Mouse (Mus musculus): ENCODE results near the gene Gm21190. TPM values are rescaled to one million over a fixed set of nuclear protein-coding genes. Genes with fewer than 3 reads are reported as not detected.
"Not testable (repeated sequence)": the region's sequence is repeated elsewhere in the genome, so short reads cannot be mapped to it uniquely, and the experiment has no call there.

Gm21190 gene
- total RNA-seq (2014; rRNA removed) (not detected in 2 replicates), polyA plus RNA-seq (2012; rRNA removed) (not detected in 2 replicates)

GRCm38 (mm10) chr5:15529122-15529521 lies at the start of gene Gm21190:
Gene Gm21190 (minus strand): TSS chr5:15529222.
- not testable (repeated sequence) for H3K9ac ChIP-seq (ENCODE audit: low read depth, low read length); H3K27ac ChIP-seq (replicated peaks; ENCODE audit: insufficient read depth, low read depth, low read length); H3K27me3 ChIP-seq (ENCODE audit: control insufficient read depth, insufficient read depth, low read length); H3K4me3 ChIP-seq (ENCODE audit: insufficient read depth, low read depth, low read length); H3K36me3 ChIP-seq (ENCODE audit: control insufficient read depth, insufficient read depth, low read length); H3K79me2 ChIP-seq (ENCODE audit: control insufficient read depth, insufficient read depth, low read length); H3K4me1 ChIP-seq (ENCODE audit: control insufficient read depth, insufficient read depth, low read length); DNase-seq (ENCODE audit: extremely low read depth, low read depth, low spot score)
- WGBS: 20% methylated on average over 1 of the region's 1 CpGs

GRCm38 (mm10) chr5:15577033-15577432 lies 48.0 kb upstream of the Gm21190 start, which contains the start of gene Gm21083:
Gene Gm21083 (plus strand): TSS chr5:15577333.
- not testable (repeated sequence) for H3K27ac ChIP-seq (replicated peaks; ENCODE audit: insufficient read depth, low read depth, low read length); H3K36me3 ChIP-seq (ENCODE audit: control insufficient read depth, insufficient read depth, low read length); DNase-seq (ENCODE audit: extremely low read depth, low read depth, low spot score); H3K4me3 ChIP-seq (ENCODE audit: insufficient read depth, low read depth, low read length); H3K9ac ChIP-seq (ENCODE audit: low read depth, low read length); H3K27me3 ChIP-seq (ENCODE audit: control insufficient read depth, insufficient read depth, low read length); H3K79me2 ChIP-seq (ENCODE audit: control insufficient read depth, insufficient read depth, low read length); H3K4me1 ChIP-seq (ENCODE audit: control insufficient read depth, insufficient read depth, low read length)
- no CpG with 5 or more reads among the region's 1 CpGs for WGBS

GRCm38 (mm10) chr5:15573735-15574134 lies 44.7 kb upstream of the Gm21190 start:
- DNase-seq (ENCODE audit: extremely low read depth, low read depth, low spot score); H3K4me3 ChIP-seq (ENCODE audit: insufficient read depth, low read depth, low read length); H3K4me1 ChIP-seq (ENCODE audit: control insufficient read depth, insufficient read depth, low read length); H3K36me3 ChIP-seq (ENCODE audit: control insufficient read depth, insufficient read depth, low read length); H3K27me3 ChIP-seq (ENCODE audit: control insufficient read depth, insufficient read depth, low read length); H3K27ac ChIP-seq (replicated peaks; ENCODE audit: insufficient read depth, low read depth, low read length); H3K9ac ChIP-seq (ENCODE audit: low read depth, low read length); H3K79me2 ChIP-seq (ENCODE audit: control insufficient read depth, insufficient read depth, low read length): not testable (repeated sequence)

GRCm38 (mm10) chr5:15561425-15562264 lies 32.6 kb upstream of the Gm21190 start:
- H3K4me3 ChIP-seq (ENCODE audit: insufficient read depth, low read depth, low read length); H3K9ac ChIP-seq (ENCODE audit: low read depth, low read length): not testable (repeated sequence)
- WGBS: 76% methylated on average over 3 of the region's 3 CpGs

GRCm38 (mm10) chr5:15558654-15559053 lies 29.6 kb upstream of the Gm21190 start:
- WGBS: 73% methylated on average over 1 of the region's 1 CpGs
- not testable (repeated sequence) for H3K27me3 ChIP-seq (ENCODE audit: control insufficient read depth, insufficient read depth, low read length); DNase-seq (ENCODE audit: extremely low read depth, low read depth, low spot score); H3K9ac ChIP-seq (ENCODE audit: low read depth, low read length); H3K4me3 ChIP-seq (ENCODE audit: insufficient read depth, low read depth, low read length); H3K4me1 ChIP-seq (ENCODE audit: control insufficient read depth, insufficient read depth, low read length); H3K36me3 ChIP-seq (ENCODE audit: control insufficient read depth, insufficient read depth, low read length); H3K27ac ChIP-seq (replicated peaks; ENCODE audit: insufficient read depth, low read depth, low read length); H3K79me2 ChIP-seq (ENCODE audit: control insufficient read depth, insufficient read depth, low read length)

More at GRCm38 (mm10) chr5:15561425-15562264, 32.6 kb upstream of the Gm21190 start:
- not testable (repeated sequence) for H3K27ac ChIP-seq (replicated peaks; ENCODE audit: insufficient read depth, low read depth, low read length); H3K79me2 ChIP-seq (ENCODE audit: control insufficient read depth, insufficient read depth, low read length); DNase-seq (ENCODE audit: extremely low read depth, low read depth, low spot score); H3K4me1 ChIP-seq (ENCODE audit: control insufficient read depth, insufficient read depth, low read length); H3K36me3 ChIP-seq (ENCODE audit: control insufficient read depth, insufficient read depth, low read length); H3K27me3 ChIP-seq (ENCODE audit: control insufficient read depth, insufficient read depth, low read length)

GRCm38 (mm10) chr5:15549606-15550005 lies 20.6 kb upstream of the Gm21190 start:
- not testable (repeated sequence) for H3K36me3 ChIP-seq (ENCODE audit: control insufficient read depth, insufficient read depth, low read length); H3K4me1 ChIP-seq (ENCODE audit: control insufficient read depth, insufficient read depth, low read length); DNase-seq (ENCODE audit: extremely low read depth, low read depth, low spot score); H3K4me3 ChIP-seq (ENCODE audit: insufficient read depth, low read depth, low read length); H3K27me3 ChIP-seq (ENCODE audit: control insufficient read depth, insufficient read depth, low read length); H3K79me2 ChIP-seq (ENCODE audit: control insufficient read depth, insufficient read depth, low read length); H3K9ac ChIP-seq (ENCODE audit: low read depth, low read length); H3K27ac ChIP-seq (replicated peaks; ENCODE audit: insufficient read depth, low read depth, low read length)
- 11% methylated on average over 3 of the region's 3 CpGs for WGBS
- TF ChIP-seq CTCF (IDR thresholded peaks at IDR 0.05; ENCODE audit: low read depth, low read length): 0 out of 2 replicates have a peak, but pooled peaks have one; percentile 15

GRCm38 (mm10) chr5:15549134-15549533 lies 20.1 kb upstream of the Gm21190 start:
- H3K27ac ChIP-seq (replicated peaks; ENCODE audit: insufficient read depth, low read depth, low read length): not testable (repeated sequence)

GRCm38 (mm10) chr5:15548642-15549041 lies 19.6 kb upstream of the Gm21190 start:
- not testable (repeated sequence) for H3K27ac ChIP-seq (replicated peaks; ENCODE audit: insufficient read depth, low read depth, low read length); H3K36me3 ChIP-seq (ENCODE audit: control insufficient read depth, insufficient read depth, low read length); H3K4me1 ChIP-seq (ENCODE audit: control insufficient read depth, insufficient read depth, low read length); H3K9ac ChIP-seq (ENCODE audit: low read depth, low read length); H3K27me3 ChIP-seq (ENCODE audit: control insufficient read depth, insufficient read depth, low read length); H3K79me2 ChIP-seq (ENCODE audit: control insufficient read depth, insufficient read depth, low read length); H3K4me3 ChIP-seq (ENCODE audit: insufficient read depth, low read depth, low read length); DNase-seq (ENCODE audit: extremely low read depth, low read depth, low spot score)
- 67% methylated on average over 6 of the region's 6 CpGs for WGBS

More at GRCm38 (mm10) chr5:15549134-15549533, 20.1 kb upstream of the Gm21190 start:
- H3K4me3 ChIP-seq (ENCODE audit: insufficient read depth, low read depth, low read length); DNase-seq (ENCODE audit: extremely low read depth, low read depth, low spot score); H3K9ac ChIP-seq (ENCODE audit: low read depth, low read length); H3K27me3 ChIP-seq (ENCODE audit: control insufficient read depth, insufficient read depth, low read length); H3K79me2 ChIP-seq (ENCODE audit: control insufficient read depth, insufficient read depth, low read length); H3K4me1 ChIP-seq (ENCODE audit: control insufficient read depth, insufficient read depth, low read length); H3K36me3 ChIP-seq (ENCODE audit: control insufficient read depth, insufficient read depth, low read length): not testable (repeated sequence)
- 29% methylated on average over 1 of the region's 1 CpGs for WGBS

- not testable (repeated sequence) for DNase-seq (ENCODE audit: extremely low read depth, low read depth, low spot score); H3K27ac ChIP-seq (replicated peaks; ENCODE audit: insufficient read depth, low read depth, low read length); H3K27me3 ChIP-seq (ENCODE audit: control insufficient read depth, insufficient read depth, low read length); H3K79me2 ChIP-seq (ENCODE audit: control insufficient read depth, insufficient read depth, low read length); H3K4me1 ChIP-seq (ENCODE audit: control insufficient read depth, insufficient read depth, low read length); H3K9ac ChIP-seq (ENCODE audit: low read depth, low read length); H3K4me3 ChIP-seq (ENCODE audit: insufficient read depth, low read depth, low read length); H3K36me3 ChIP-seq (ENCODE audit: control insufficient read depth, insufficient read depth, low read length)
Measured at GRCm38 (mm10) chr5:15522470-15522869, 6.6 kb downstream of the Gm21190 start.

Data from liver, adult 2 months (tissue).